Mouse (Mus musculus) ES-Bruce4 (cell line): ENCODE measurements around the gene Ppme1.

Source experiments
- CTCF ChIP-seq: IDR thresholded peaks from one replicate; pipeline ENCODE4 v1.8.1; 2011; ENCODE audit warnings: low read depth, low read length
- EP300 ChIP-seq: IDR thresholded peaks from 2 replicates; pipeline ENCODE4 v1.6.1; 2011; ENCODE audit warnings: low read depth, low read length; ENCODE audit not compliant: insufficient read depth

- TF ChIP-seq CTCF (no peak), EP300 (no peak)
Observed at GRCm38 (mm10) chr7:100381161-100381560, 9.1 kb upstream of the Ppme1 start.
